Mouse (Mus musculus) embryonic facial prominence, embryonic 13.5 days (tissue): ENCODE results near the gene Procr. TPM values are rescaled to one million over a fixed set of nuclear protein-coding genes. Genes with fewer than 3 reads are reported as not detected.
A peak's percentile ranks its signal among the peaks of the same experiment; 100 is the strongest.

Experiments used
- ATAC-seq: fragments of 200-750 bp; cut with Nextera tagmentation; 2 replicates; pipeline ENCODE4 v1.8.0; 2017; ENCODE audit warnings: low read depth; ENCODE audit not compliant: insufficient number of reproducible peaks, insufficient read depth, low FRiP score, low TSS enrichment
- H3K27ac ChIP-seq: fragments of 300-500 bp; sonication (generic); 2 replicates; pipeline ENCODE4 v1.5.1; 2015; ENCODE audit warnings: moderate library complexity, mild to moderate bottlenecking, inconsistent platforms
- H3K27me3 ChIP-seq: fragments of 300-500 bp; sonication (generic); 2 replicates; pipeline ENCODE4 v1.6.1; 2015; ENCODE audit warnings: mild to moderate bottlenecking, inconsistent platforms
- H3K36me3 ChIP-seq: fragments of 300-500 bp; sonication (generic); 2 replicates; pipeline ENCODE4 v1.6.1; 2015; ENCODE audit warnings: mild to moderate bottlenecking, inconsistent platforms
- H3K4me1 ChIP-seq: fragments of 300-500 bp; sonication (generic); 2 replicates; pipeline ENCODE4 v1.6.1; 2015; ENCODE audit warnings: inconsistent platforms
- H3K4me2 ChIP-seq: fragments of 300-500 bp; sonication (generic); 2 replicates; pipeline ENCODE4 v1.6.1; 2015; ENCODE audit warnings: moderate library complexity, mild to moderate bottlenecking, inconsistent platforms
- H3K4me3 ChIP-seq: fragments of 300-500 bp; sonication (generic); 2 replicates; pipeline ENCODE4 v1.5.1; 2015; ENCODE audit warnings: mild to moderate bottlenecking, inconsistent platforms
- H3K9ac ChIP-seq: fragments of 300-500 bp; sonication (generic); 2 replicates; pipeline ENCODE4 v1.6.1; 2015; ENCODE audit warnings: mild to moderate bottlenecking, inconsistent platforms
- H3K9me3 ChIP-seq: fragments of 300-500 bp; sonication (generic); 2 replicates; pipeline ENCODE4 v1.6.1; 2016; ENCODE audit warnings: inconsistent platforms
- WGBS: fragments of 180-500 bp; shearing (Covaris S2); methylation state at CpG from one replicate; pipeline ENCODE4 v1.1.7; 2015; ENCODE audit warnings: mixed read lengths; 5-methylcytosine and 5-hydroxymethylcytosine counted together
- polyA plus RNA-seq: library from polyadenylated mRNA; unstranded; fragments of >200 nt; fragmentation: Nextera tagmentation; extraction: Ambion mirVana; gene quantifications from 2 replicates; pipeline ENCODE4 v1.2.1, GENCODE M21; 2015

Gene Procr
- polyA plus RNA-seq, 1 experiment from 2014 or later = 4.9 TPM

GRCm38 (mm10) chr2:155779506-155779905, 28.6 kb downstream of the Procr start:
- WGBS = 81% methylated on average over 3 of the region's 3 CpGs
- Histone ChIP-seq H3K27me3 (peaks cover 40% of the 10 kb centered on the region), H3K4me1 (peaks cover 6% of the 10 kb centered on the region), H3K36me3 (no peaks in the 10 kb centered on the region), H3K4me2 (no peak overlapping the region), H3K9me3 (no peaks in the 10 kb centered on the region), H3K9ac (no peak overlapping the region), H3K27ac (no peak overlapping the region), H3K4me3 (no peak overlapping the region)
- no peak for ATAC-seq

GRCm38 (mm10) chr2:155784534-155784933, 33.6 kb downstream of the Procr start:
- WGBS = 83% methylated on average over 6 of the region's 6 CpGs
- no peak for ATAC-seq
- no peak overlapping the region for H3K4me2 ChIP-seq
- no peaks in the 10 kb centered on the region for H3K9me3 ChIP-seq
- H3K4me1 ChIP-seq = no peaks in the 10 kb centered on the region
- H3K36me3 ChIP-seq = no peaks in the 10 kb centered on the region
- H3K27me3 ChIP-seq = no peaks in the 10 kb centered on the region
- no peak overlapping the region for H3K27ac ChIP-seq
- no peak overlapping the region for H3K4me3 ChIP-seq
- no peak overlapping the region for H3K9ac ChIP-seq

- Histone ChIP-seq H3K27me3 (no peaks in the 10 kb centered on the region), H3K4me3 (no peak overlapping the region), H3K4me1 (no peaks in the 10 kb centered on the region), H3K9me3 (no peaks in the 10 kb centered on the region), H3K4me2 (no peak overlapping the region), H3K9ac (no peak overlapping the region), H3K36me3 (no peaks in the 10 kb centered on the region), H3K27ac (no peak overlapping the region)
- WGBS = 70% methylated on average over 5 of the region's 5 CpGs
- no peak for ATAC-seq
These were observed 36.0 kb downstream of the Procr start for GRCm38 (mm10) chr2:155786905-155787304.

GRCm38 (mm10) chr2:155787949-155788931, 37.3 kb downstream of the Procr start:
- Histone ChIP-seq H3K36me3 (no peaks in the 10 kb centered on the region), H3K4me2 (no peak overlapping the region), H3K9me3 (no peaks in the 10 kb centered on the region), H3K27me3 (no peaks in the 10 kb centered on the region), H3K4me1 (no peaks in the 10 kb centered on the region), H3K27ac (no peak overlapping the region), H3K4me3 (no peak overlapping the region), H3K9ac (no peak overlapping the region)
- no peak for ATAC-seq
- WGBS = 77% methylated on average over 18 of the region's 18 CpGs

- Histone ChIP-seq H3K27ac (no peak overlapping the region), H3K4me1 (no peaks in the 10 kb centered on the region), H3K27me3 (no peaks in the 10 kb centered on the region), H3K36me3 (no peaks in the 10 kb centered on the region), H3K4me3 (no peak overlapping the region), H3K4me2 (peak overlapping the region; percentile 35), H3K9me3 (no peaks in the 10 kb centered on the region), H3K9ac (no peak overlapping the region)
- WGBS = 25% methylated on average over 12 of the region's 12 CpGs
- ATAC-seq = no peak
These were observed 42.0 kb downstream of the Procr start for GRCm38 (mm10) chr2:155792899-155793298.

- 90% methylated on average over 12 of the region's 12 CpGs for WGBS
- no peak overlapping the region for H3K27ac ChIP-seq
- no peaks in the 10 kb centered on the region for H3K4me1 ChIP-seq
- H3K4me2 ChIP-seq = no peak overlapping the region
- ATAC-seq = no peak
- no peak overlapping the region for H3K9ac ChIP-seq
- H3K9me3 ChIP-seq = no peaks in the 10 kb centered on the region
- H3K4me3 ChIP-seq = no peak overlapping the region
- no peaks in the 10 kb centered on the region for H3K36me3 ChIP-seq
- no peaks in the 10 kb centered on the region for H3K27me3 ChIP-seq
These were observed 43.9 kb downstream of the Procr start for GRCm38 (mm10) chr2:155794674-155795445.

GRCm38 (mm10) chr2:155798613-155799012, 47.7 kb downstream of the Procr start:
- H3K27me3 ChIP-seq = no peaks in the 10 kb centered on the region
- 54% methylated on average over 3 of the region's 3 CpGs for WGBS
- no peak overlapping the region for H3K27ac ChIP-seq
- no peak for ATAC-seq
- no peaks in the 10 kb centered on the region for H3K4me1 ChIP-seq
- no peak overlapping the region for H3K9ac ChIP-seq
- H3K36me3 ChIP-seq = no peaks in the 10 kb centered on the region
- no peaks in the 10 kb centered on the region for H3K9me3 ChIP-seq
- H3K4me3 ChIP-seq = no peak overlapping the region
- no peak overlapping the region for H3K4me2 ChIP-seq

- WGBS = 49% methylated on average over 3 of the region's 3 CpGs
These were observed 51.8 kb downstream of the Procr start for GRCm38 (mm10) chr2:155802761-155803160.

GRCm38 (mm10) chr2:155804053-155804452, 53.1 kb downstream of the Procr start:
- H3K4me3 ChIP-seq = no peak overlapping the region
- H3K4me1 ChIP-seq = no peaks in the 10 kb centered on the region
- H3K9me3 ChIP-seq = no peaks in the 10 kb centered on the region
- H3K27ac ChIP-seq = no peak overlapping the region
- H3K36me3 ChIP-seq = no peaks in the 10 kb centered on the region
- no peak overlapping the region for H3K4me2 ChIP-seq
- ATAC-seq = no peak
- H3K27me3 ChIP-seq = no peaks in the 10 kb centered on the region
- 75% methylated on average over 5 of the region's 5 CpGs for WGBS
- no peak overlapping the region for H3K9ac ChIP-seq

More at GRCm38 (mm10) chr2:155802761-155803160, 51.8 kb downstream of the Procr start:
- no peaks in the 10 kb centered on the region for H3K36me3 ChIP-seq
- no peaks in the 10 kb centered on the region for H3K4me1 ChIP-seq
- H3K27ac ChIP-seq = no peak overlapping the region
- no peaks in the 10 kb centered on the region for H3K9me3 ChIP-seq
- H3K9ac ChIP-seq = no peak overlapping the region
- H3K27me3 ChIP-seq = no peaks in the 10 kb centered on the region
- ATAC-seq = no peak
- no peak overlapping the region for H3K4me3 ChIP-seq
- no peak overlapping the region for H3K4me2 ChIP-seq
